Mouse (Mus musculus) forebrain, embryonic 15.5 days (tissue): ENCODE measurements around the gene Ppfia3. TPM values are rescaled to one million over a fixed set of nuclear protein-coding genes. Genes with fewer than 3 reads are reported as not detected.
"Not testable (repeated sequence)": the region's sequence is repeated elsewhere in the genome, so short reads cannot be mapped to it uniquely, and the experiment has no call there.

ENCODE experiments used
- ATAC-seq: fragments of 200-750 bp; cut with Nextera tagmentation; replicated peaks from 2 replicates; pipeline ENCODE4 v1.8.0; 2017; ENCODE audit warnings: mild to moderate bottlenecking, moderate TSS enrichment, moderate library complexity
- H3K27ac ChIP-seq: fragments of 300-500 bp; sonication (generic); replicated peaks from 2 replicates; pipeline ENCODE4 v1.5.1; 2015; ENCODE audit warnings: mild to moderate bottlenecking, inconsistent platforms
- H3K27me3 ChIP-seq: fragments of 300-500 bp; sonication (generic); 2 replicates; pipeline ENCODE4 v1.6.1; 2015; ENCODE audit warnings: inconsistent platforms
- H3K36me3 ChIP-seq: fragments of 300-500 bp; sonication (generic); 2 replicates; pipeline ENCODE4 v1.6.1; 2015; ENCODE audit warnings: mild to moderate bottlenecking, inconsistent platforms
- H3K4me1 ChIP-seq: fragments of 300-500 bp; sonication (generic); 2 replicates; pipeline ENCODE4 v1.6.1; 2015; ENCODE audit warnings: inconsistent platforms
- H3K4me2 ChIP-seq: fragments of 300-500 bp; sonication (generic); replicated peaks from 2 replicates; pipeline ENCODE4 v1.6.1; 2015; ENCODE audit warnings: mild to moderate bottlenecking, inconsistent platforms
- H3K4me3 ChIP-seq: fragments of 300-500 bp; sonication (generic); 2 replicates; pipeline ENCODE4 v1.5.1; 2015; ENCODE audit warnings: mild to moderate bottlenecking, inconsistent platforms
- H3K9ac ChIP-seq: fragments of 300-500 bp; sonication (generic); replicated peaks from 2 replicates; pipeline ENCODE4 v1.6.1; 2015; ENCODE audit warnings: mild to moderate bottlenecking, inconsistent platforms
- H3K9me3 ChIP-seq: fragments of 300-500 bp; sonication (generic); 2 replicates; pipeline ENCODE4 v1.6.1; 2016; ENCODE audit warnings: inconsistent platforms
- WGBS: fragments of 180-500 bp; shearing (Covaris S2); methylation state at CpG from one replicate; pipeline ENCODE4 v1.1.7; 2015; ENCODE audit warnings: mixed read lengths; 5-methylcytosine and 5-hydroxymethylcytosine counted together
- polyA plus RNA-seq: library from polyadenylated mRNA; unstranded; fragments of >200 nt; fragmentation: Nextera tagmentation; extraction: Ambion mirVana; gene quantifications from 2 replicates; pipeline ENCODE4 v1.2.1, GENCODE M21; 2015

Gene Ppfia3
- polyA plus RNA-seq, 1 experiment from 2014 or later: 20.1 TPM

- Histone ChIP-seq H3K9ac (no peak overlapping the region), H3K4me2 (peak overlapping the region; percentile 96; the same call in 1 of the 2 replicates), H3K27ac (no peak overlapping the region), H3K36me3 (peaks cover 24% of the 10 kb centered on the region), H3K9me3 (no peaks in the 10 kb centered on the region), H3K27me3 (0 out of 2 replicates have a peak, but pooled peaks cover 4% of the 10 kb centered on the region), H3K4me1 (peaks cover 23% of the 10 kb centered on the region), H3K4me3 (peak overlapping the region; percentile 51; the same call in 1 of the 2 replicates)
- WGBS: 59% methylated on average over 18 of the region's 18 CpGs
- ATAC-seq: 0 out of 2 replicates have a peak, but pooled peaks have one; percentile 1
Observed at GRCm38 (mm10) chr7:45360404-45361125, 6.3 kb downstream of the Ppfia3 start.

DNA sequence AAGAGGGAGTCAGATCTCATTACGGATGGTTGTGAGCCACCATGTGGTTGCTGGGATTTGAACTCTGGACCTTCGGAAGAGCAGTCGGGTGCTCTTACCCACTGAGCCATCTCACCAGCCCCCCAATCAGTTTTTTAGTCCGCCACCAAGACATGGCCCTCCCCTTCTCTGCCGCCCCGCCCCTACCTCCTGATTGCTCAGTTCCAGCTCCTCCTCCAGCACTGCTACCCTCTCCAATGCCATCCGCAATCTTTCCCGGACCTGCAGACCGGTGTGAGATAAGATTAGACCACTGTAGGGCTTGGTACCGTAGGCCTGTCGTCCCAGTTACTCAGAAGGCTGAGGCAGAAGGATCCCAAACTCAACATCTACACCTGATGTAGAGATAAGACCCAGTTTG is 7.7 kb downstream of the Ppfia3 start:
- 67% methylated on average over 11 of the region's 11 CpGs for WGBS
- not testable (repeated sequence) for H3K4me2 ChIP-seq, H3K9ac ChIP-seq, H3K4me3 ChIP-seq, ATAC-seq, H3K27me3 ChIP-seq, H3K9me3 ChIP-seq, H3K27ac ChIP-seq
- Histone ChIP-seq H3K36me3 (peaks cover 33% of the 10 kb centered on the region), H3K4me1 (peaks cover 19% of the 10 kb centered on the region)

DNA sequence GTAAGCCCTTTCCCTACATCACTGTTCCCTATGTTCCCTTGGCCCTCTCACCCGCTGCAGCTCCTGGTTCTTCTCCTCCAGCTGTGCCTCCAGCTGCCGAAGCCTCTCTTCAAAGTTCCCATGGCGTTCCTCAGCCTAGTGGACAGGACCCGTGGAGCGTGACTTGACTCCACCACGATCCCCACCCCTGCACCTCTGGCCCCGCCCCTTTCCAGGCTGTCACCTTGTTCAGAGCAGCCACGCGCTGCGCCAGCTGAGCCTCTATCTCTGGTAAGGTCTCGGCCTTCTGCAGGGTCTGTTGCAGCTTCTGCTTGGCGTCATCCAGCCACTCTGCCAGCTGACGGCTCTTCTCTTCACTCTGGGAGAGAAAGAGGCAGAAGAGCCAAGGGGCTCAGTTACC is 10.7 kb downstream of the Ppfia3 start:
- Histone ChIP-seq H3K36me3 (peaks cover 48% of the 10 kb centered on the region), H3K4me1 (peaks cover under 1% of the 10 kb centered on the region; the same call in 1 of the 2 replicates), H3K27me3 (no peaks in the 10 kb centered on the region), H3K4me3 (no peak overlapping the region), H3K4me2 (no peak overlapping the region), H3K27ac (no peak overlapping the region), H3K9ac (no peak overlapping the region), H3K9me3 (no peaks in the 10 kb centered on the region)
- ATAC-seq: no peak
- WGBS: 66% methylated on average over 13 of the region's 13 CpGs

DNA sequence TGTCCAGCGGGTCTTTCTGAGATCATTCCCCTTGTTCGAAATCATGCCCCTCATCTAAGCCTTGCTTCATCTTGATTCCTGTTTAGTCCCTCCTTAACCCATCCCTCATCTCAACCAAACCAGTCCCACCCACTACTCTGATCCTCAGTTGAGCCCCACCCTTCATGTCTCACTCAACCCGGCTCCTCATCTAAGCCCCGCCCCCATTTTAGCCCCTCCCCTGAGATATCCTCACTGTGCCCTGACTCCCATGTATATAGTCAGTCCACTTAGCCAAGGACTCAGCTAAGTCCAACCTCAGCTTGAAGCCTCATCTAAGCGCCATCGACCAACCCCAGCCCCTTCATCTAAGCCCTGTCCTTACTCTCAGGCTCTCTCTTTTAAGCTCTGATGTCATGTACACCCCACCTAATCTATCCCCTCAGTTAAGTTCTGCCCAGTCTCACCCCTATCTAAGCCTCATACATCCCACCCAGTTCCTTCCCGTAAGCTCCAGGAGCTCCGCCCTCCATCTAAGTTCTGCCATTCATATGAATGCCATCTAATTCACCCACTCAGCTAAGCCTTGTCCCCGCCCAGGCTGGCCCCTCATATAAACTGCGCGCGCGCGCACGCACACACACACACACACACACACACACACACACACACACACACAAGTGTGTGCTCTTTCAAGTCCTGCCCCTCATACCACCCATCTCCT is 11.3 kb downstream of the Ppfia3 start:
- Histone ChIP-seq H3K9ac (no peak overlapping the region), H3K4me2 (no peak overlapping the region), H3K4me1 (no peaks in the 10 kb centered on the region), H3K27ac (no peak overlapping the region), H3K27me3 (no peaks in the 10 kb centered on the region), H3K4me3 (no peak overlapping the region), H3K9me3 (no peaks in the 10 kb centered on the region), H3K36me3 (peaks cover 51% of the 10 kb centered on the region)
- ATAC-seq: no peak
- 85% methylated on average over 15 of the region's 15 CpGs for WGBS

DNA sequence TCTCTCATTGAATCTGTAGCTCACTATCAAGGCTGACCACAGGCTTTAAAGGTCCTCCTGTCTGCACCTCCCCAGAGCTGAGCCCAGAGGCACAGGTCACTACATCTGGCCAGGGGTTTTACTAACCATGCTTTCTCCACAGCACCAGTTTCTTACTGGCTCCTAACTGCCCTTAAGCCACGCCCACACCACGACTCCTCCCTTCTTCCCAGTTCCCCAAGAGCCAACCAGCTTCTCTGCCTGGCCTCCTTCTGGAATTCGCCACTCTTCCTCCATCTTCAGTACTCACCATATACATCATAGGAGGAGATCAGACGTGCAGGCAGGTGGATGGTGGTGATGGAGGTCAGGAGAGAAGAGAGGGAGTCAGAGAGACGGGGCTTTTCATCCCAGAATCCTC is 13.8 kb downstream of the Ppfia3 start:
- Histone ChIP-seq H3K27ac (no peak overlapping the region), H3K9ac (no peak overlapping the region), H3K9me3 (no peaks in the 10 kb centered on the region), H3K4me2 (no peak overlapping the region), H3K4me3 (no peak overlapping the region), H3K4me1 (no peaks in the 10 kb centered on the region), H3K36me3 (peaks cover 63% of the 10 kb centered on the region), H3K27me3 (no peaks in the 10 kb centered on the region)
- WGBS: 30% methylated on average over 5 of the region's 5 CpGs
- ATAC-seq: no peak

GRCm38 (mm10) chr7:45346905-45347304 is 19.9 kb downstream of the Ppfia3 start:
- Histone ChIP-seq H3K9ac (no peak overlapping the region), H3K4me2 (no peak overlapping the region), H3K9me3 (no peaks in the 10 kb centered on the region), H3K27ac (no peak overlapping the region), H3K4me3 (no peak overlapping the region), H3K4me1 (no peaks in the 10 kb centered on the region), H3K36me3 (peaks cover 52% of the 10 kb centered on the region), H3K27me3 (no peaks in the 10 kb centered on the region)
- 80% methylated on average over 13 of the region's 13 CpGs for WGBS
- no peak for ATAC-seq

GRCm38 (mm10) chr7:45343543-45343942 is 23.3 kb downstream of the Ppfia3 start:
- WGBS: 27% methylated on average over 13 of the region's 13 CpGs
- Histone ChIP-seq H3K36me3 (peaks cover 32% of the 10 kb centered on the region), H3K27ac (no peak overlapping the region)

GRCm38 (mm10) chr7:45342081-45342480 is 24.7 kb downstream of the Ppfia3 start:
- whole genome bisulfite sequencing: 89% methylated on average over 11 of the region's 11 CpGs
- Histone ChIP-seq H3K9me3 (no peaks in the 10 kb centered on the region), H3K27me3 (peaks cover 11% of the 10 kb centered on the region; the same call in 1 of the 2 replicates), H3K4me1 (peaks cover 30% of the 10 kb centered on the region), H3K36me3 (peaks cover 21% of the 10 kb centered on the region), H3K4me3 (no peak overlapping the region), H3K4me2 (no peak overlapping the region), H3K9ac (no peak overlapping the region), H3K27ac (no peak overlapping the region)
- no peak for ATAC-seq

More at GRCm38 (mm10) chr7:45343543-45343942, 23.3 kb downstream of the Ppfia3 start:
- Histone ChIP-seq H3K9me3 (no peaks in the 10 kb centered on the region), H3K4me2 (no peak overlapping the region), H3K4me3 (no peak overlapping the region), H3K9ac (no peak overlapping the region), H3K27me3 (peaks cover 5% of the 10 kb centered on the region; the same call in 1 of the 2 replicates), H3K4me1 (peaks cover 29% of the 10 kb centered on the region)
- ATAC-seq: no peak

- Histone ChIP-seq H3K9me3 (no peaks in the 10 kb centered on the region), H3K9ac (no peak overlapping the region), H3K36me3 (peaks cover 13% of the 10 kb centered on the region), H3K4me2 (peak overlapping the region; percentile 72), H3K4me3 (no peak overlapping the region), H3K27me3 (peaks cover 11% of the 10 kb centered on the region; the same call in 1 of the 2 replicates), H3K27ac (no peak overlapping the region), H3K4me1 (peaks cover 30% of the 10 kb centered on the region)
- no peak for ATAC-seq
- 4% methylated on average over 8 of the region's 8 CpGs for WGBS
Observed at GRCm38 (mm10) chr7:45341303-45341702, 25.5 kb downstream of the Ppfia3 start.

DNA sequence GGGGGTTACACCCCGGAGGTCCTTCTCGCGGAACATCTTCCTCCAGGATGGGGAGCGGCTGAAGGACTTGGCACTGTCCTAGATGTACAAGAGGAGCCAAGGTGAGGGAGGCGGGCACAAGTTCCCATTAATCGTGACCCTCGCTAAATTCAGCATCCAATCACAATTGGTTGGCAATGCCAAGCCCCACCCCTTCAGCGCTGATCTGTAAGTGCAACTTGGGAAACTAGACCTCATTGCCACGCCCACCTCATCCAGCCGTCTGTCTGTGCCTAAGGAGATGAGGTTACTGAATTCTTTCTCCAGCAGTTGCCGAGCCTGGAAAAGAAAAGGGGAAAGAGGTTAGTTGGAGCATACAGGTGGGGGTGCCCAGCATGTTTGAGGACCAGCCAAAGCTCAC is 26.1 kb downstream of the Ppfia3 start:
- peak overlapping the region; percentile 72 for H3K4me2 ChIP-seq
- H3K4me3 ChIP-seq: peak overlapping the region; percentile 42
- WGBS: under 1% methylated on average over 11 of the region's 11 CpGs
- no peak overlapping the region for H3K27ac ChIP-seq
- peaks cover 30% of the 10 kb centered on the region for H3K4me1 ChIP-seq
- H3K9ac ChIP-seq: no peak overlapping the region
- 0 out of 2 replicates have a peak, but pooled peaks cover 7% of the 10 kb centered on the region for H3K36me3 ChIP-seq
- no peak for ATAC-seq
- H3K27me3 ChIP-seq: peaks cover 11% of the 10 kb centered on the region; the same call in 1 of the 2 replicates
- H3K9me3 ChIP-seq: no peaks in the 10 kb centered on the region

DNA sequence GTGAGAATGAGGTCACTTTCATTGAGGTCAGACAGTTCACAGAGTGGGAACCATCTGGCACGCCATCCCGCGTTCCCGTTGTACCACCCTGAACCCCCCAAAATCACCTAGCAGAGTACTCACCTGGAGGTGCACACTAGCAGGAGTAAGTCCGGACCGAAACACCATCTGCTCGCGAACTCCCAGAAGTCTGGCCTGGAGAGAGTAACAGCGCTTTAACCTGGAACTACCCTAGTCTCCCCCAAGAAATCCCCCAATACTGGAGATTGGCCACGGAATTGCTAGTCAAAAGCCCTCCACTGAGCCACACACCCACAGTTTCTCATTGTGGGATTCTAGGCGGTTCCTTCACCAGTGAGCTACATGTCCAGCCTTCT is 26.8 kb downstream of the Ppfia3 start:
- peaks cover 30% of the 10 kb centered on the region for H3K4me1 ChIP-seq
- H3K36me3 ChIP-seq: 0 out of 2 replicates have a peak, but pooled peaks cover 2% of the 10 kb centered on the region
- H3K4me2 ChIP-seq: peak overlapping the region; percentile 72
- no peak overlapping the region for H3K27ac ChIP-seq
- peak overlapping the region; percentile 50 for H3K9ac ChIP-seq
- peaks cover 11% of the 10 kb centered on the region; the same call in 1 of the 2 replicates for H3K27me3 ChIP-seq
- H3K4me3 ChIP-seq: peak overlapping the region; percentile 42
- 6% methylated on average over 11 of the region's 11 CpGs for WGBS
- H3K9me3 ChIP-seq: no peaks in the 10 kb centered on the region
- ATAC-seq: no peak

DNA sequence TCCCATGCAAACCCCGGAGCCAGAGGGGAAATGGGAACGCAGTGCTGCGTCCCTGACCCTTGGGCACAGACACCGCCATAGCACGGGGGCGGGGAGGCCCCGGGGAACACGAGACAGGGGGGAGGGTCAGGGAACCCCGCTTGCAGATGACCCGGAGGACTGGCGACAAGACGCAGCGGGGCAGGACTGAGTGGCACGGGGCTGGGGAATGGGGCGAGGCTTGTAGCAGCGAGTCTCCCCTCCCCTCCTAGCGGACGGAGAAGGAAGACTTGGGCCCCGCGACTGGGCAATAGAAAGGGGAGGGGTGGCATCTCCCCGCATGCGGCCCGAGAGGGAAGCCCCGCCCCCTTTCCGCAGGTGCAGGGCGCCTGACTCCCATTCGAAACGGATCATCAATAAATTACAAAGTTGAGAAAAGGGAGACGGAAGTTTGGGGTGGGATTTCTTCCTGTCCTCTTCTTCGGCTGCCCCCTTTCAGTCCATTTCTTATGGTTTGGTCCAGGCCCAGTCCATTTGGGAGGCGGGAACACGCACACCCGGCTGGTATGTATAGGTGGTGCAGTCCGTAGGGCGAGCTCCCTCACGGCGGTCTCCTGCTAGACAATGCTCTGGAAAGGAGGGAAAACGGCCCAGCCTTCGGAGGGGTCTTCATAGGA is 27.3 kb downstream of the Ppfia3 start:
- Histone ChIP-seq H3K4me2 (peak overlapping the region; percentile 72), H3K36me3 (no peaks in the 10 kb centered on the region), H3K4me1 (peaks cover 30% of the 10 kb centered on the region), H3K4me3 (peak overlapping the region; percentile 42), H3K27me3 (peaks cover 11% of the 10 kb centered on the region; the same call in 1 of the 2 replicates), H3K9me3 (no peaks in the 10 kb centered on the region), H3K9ac (peak overlapping the region; percentile 50), H3K27ac (peak overlapping the region; percentile 13; the same call in 1 of the 2 replicates)
- peak; percentile 80 for ATAC-seq
- under 1% methylated on average over 38 of the region's 39 CpGs for WGBS
